Mouse (Mus musculus) C2C12 (cell line): ENCODE measurements at regions not wholly inside any gene's neighbourhood (a gene's known extent, or its start where the extent isn't known, plus 50 kb on each side); places are given as distances from the start of the nearest gene placed in this dataset.

Experiments used
- CEBPB ChIP-seq: IDR thresholded peaks from one replicate; pipeline ENCODE4 v1.6.1; 2011; ENCODE audit warnings: low read depth, mild to moderate bottlenecking, control low read depth, moderate library complexity
- CTCF ChIP-seq: IDR thresholded peaks from one replicate; pipeline ENCODE4 v1.5.1; 2011; ENCODE audit not compliant: control insufficient read depth, insufficient read depth, insufficient read length
- MYOD1 ChIP-seq: IDR thresholded peaks from one replicate; pipeline ENCODE4 v1.6.1; 2011; ENCODE audit warnings: low read depth; ENCODE audit not compliant: control insufficient read depth, insufficient read length

DNA sequence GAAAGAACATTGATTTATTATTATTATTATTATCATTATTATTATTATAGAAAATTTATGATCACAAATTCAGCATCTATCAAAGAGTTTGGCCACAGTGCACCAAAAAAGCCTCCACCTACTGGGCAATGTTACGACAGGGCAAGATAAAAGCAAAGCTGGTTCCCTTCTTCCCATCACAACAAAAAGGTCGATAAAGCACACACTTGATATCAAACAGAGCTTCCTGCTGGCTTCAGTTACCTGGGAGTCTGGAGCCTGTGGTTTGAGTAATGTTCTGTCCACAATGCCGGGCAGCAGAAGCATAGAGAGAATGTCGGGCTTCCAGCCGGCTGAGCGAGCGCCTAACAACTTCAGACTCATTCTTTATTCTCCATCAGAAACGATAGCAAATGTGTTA, 101.2 kb upstream of the Ifngr1 start:
- TF ChIP-seq CTCF = no peak
- no peak for TF ChIP-seq CEBPB
- no peak for TF ChIP-seq MYOD1
